Mouse (Mus musculus) brain, embryonic 14.5 days (tissue): ENCODE results near the gene Abcc3.

ENCODE experiments used
- CTCF ChIP-seq: fragments of 200-500 bp; IDR thresholded peaks from 2 replicates; pipeline ENCODE4 v1.5.1; 2012; ENCODE audit warnings: inconsistent platforms, mild to moderate bottlenecking, moderate library complexity, borderline replicate concordance; ENCODE audit not compliant: insufficient read depth, insufficient read length; ENCODE audit errors: extremely low read depth
- POLR2A ChIP-seq: fragments of 200-500 bp; IDR thresholded peaks from 2 replicates; pipeline ENCODE4 v1.6.1; 2012; ENCODE audit warnings: mild to moderate bottlenecking, inconsistent platforms, borderline replicate concordance; ENCODE audit not compliant: poor library complexity, insufficient read depth, insufficient read length, severe bottlenecking; ENCODE audit errors: extremely low read depth

GRCm38 (mm10) chr11:94322636-94323035 is 70.2 kb downstream of the Abcc3 start:
- no peak for TF ChIP-seq CTCF
- no peak for TF ChIP-seq POLR2A
